Mouse (Mus musculus): ENCODE measurements around the gene Hdac4. TPM values are rescaled to one million over a fixed set of nuclear protein-coding genes. Genes with fewer than 3 reads are reported as not detected.

Gene Hdac4
- polyA plus RNA-seq (2015; fragmentation: Nextera tagmentation; extraction: Ambion mirVana), result 31.2 and 37.7 TPM in 2 replicates

GRCm38 (mm10) chr1:92195360-92196149 lies at the start of gene Hdac4:
Hdac4 (minus strand) TSS chr1:92195699.
- Histone ChIP-seq H3K27me3 (replicated peaks) (no peaks in the 10 kb centered on the region), H3K9me3 (replicated peaks) (no peaks in the 10 kb centered on the region), H3K4me3 (replicated peaks) (no peak within 1 kb of the TSS), H3K4me2 (no peak within 1 kb of the TSS), H3K9ac (replicated peaks) (no peak within 1 kb of the TSS), H3K36me3 (no peaks in the 10 kb centered on the region), H3K4me1 (peaks cover 19% of the 10 kb centered on the region), H3K27ac (replicated peaks) (peak within 1 kb of the TSS; percentile 45)
- WGBS, result 30% methylated on average over 13 of the region's 13 CpGs
- peak; percentile 83 for ATAC-seq (ENCODE audit: low FRiP score)

GRCm38 (mm10) chr1:92243549-92243948 lies 48.0 kb upstream of the Hdac4 start:
- no peaks in the 10 kb centered on the region for H3K4me1 ChIP-seq
- no peaks in the 10 kb centered on the region for H3K36me3 ChIP-seq
- H3K9me3 ChIP-seq (replicated peaks), result no peaks in the 10 kb centered on the region
- WGBS, result 93% methylated on average over 8 of the region's 8 CpGs
- no peak overlapping the region for H3K4me2 ChIP-seq
- no peak overlapping the region for H3K4me3 ChIP-seq (replicated peaks)
- H3K9ac ChIP-seq (replicated peaks), result no peak overlapping the region
- no peak overlapping the region for H3K27ac ChIP-seq (replicated peaks)
- 0 out of 2 replicates have a peak, but pooled peaks cover 3% of the 10 kb centered on the region for H3K27me3 ChIP-seq (replicated peaks)
- no peak for ATAC-seq (ENCODE audit: low FRiP score)

- 0 out of 2 replicates have a peak, but pooled peaks cover 3% of the 10 kb centered on the region for H3K27me3 ChIP-seq (replicated peaks)
- no peaks in the 10 kb centered on the region for H3K36me3 ChIP-seq
- WGBS, result 82% methylated on average over 4 of the region's 4 CpGs
- H3K9ac ChIP-seq (replicated peaks), result no peak overlapping the region
- H3K9me3 ChIP-seq (replicated peaks), result no peaks in the 10 kb centered on the region
- no peak for ATAC-seq (ENCODE audit: low FRiP score)
- no peak overlapping the region for H3K27ac ChIP-seq (replicated peaks)
- H3K4me3 ChIP-seq (replicated peaks), result no peak overlapping the region
- H3K4me2 ChIP-seq, result no peak overlapping the region
- H3K4me1 ChIP-seq, result no peaks in the 10 kb centered on the region
These were observed 44.6 kb upstream of the Hdac4 start for GRCm38 (mm10) chr1:92240072-92240471.

- 94% methylated on average over 4 of the region's 4 CpGs for WGBS
- Histone ChIP-seq H3K27ac (replicated peaks) (no peak overlapping the region), H3K9ac (replicated peaks) (no peak overlapping the region), H3K27me3 (replicated peaks) (no peaks in the 10 kb centered on the region), H3K4me1 (no peaks in the 10 kb centered on the region), H3K4me2 (no peak overlapping the region), H3K36me3 (no peaks in the 10 kb centered on the region), H3K4me3 (replicated peaks) (no peak overlapping the region), H3K9me3 (replicated peaks) (no peaks in the 10 kb centered on the region)
- ATAC-seq (ENCODE audit: low FRiP score), result no peak
These were observed 40.1 kb upstream of the Hdac4 start for GRCm38 (mm10) chr1:92235600-92235999.

GRCm38 (mm10) chr1:92225297-92225696 lies 29.8 kb upstream of the Hdac4 start:
- peaks cover 29% of the 10 kb centered on the region for H3K4me1 ChIP-seq
- no peaks in the 10 kb centered on the region for H3K36me3 ChIP-seq
- no peaks in the 10 kb centered on the region for H3K9me3 ChIP-seq (replicated peaks)
- WGBS, result 87% methylated on average over 2 of the region's 2 CpGs
- H3K27me3 ChIP-seq (replicated peaks), result 0 out of 2 replicates have a peak, but pooled peaks cover 4% of the 10 kb centered on the region
- no peak overlapping the region for H3K9ac ChIP-seq (replicated peaks)
- H3K4me3 ChIP-seq (replicated peaks), result no peak overlapping the region
- ATAC-seq (ENCODE audit: low FRiP score), result no peak
- peak overlapping the region; percentile 69; the same call in 1 of the 2 replicates for H3K27ac ChIP-seq (replicated peaks)
- H3K4me2 ChIP-seq, result no peak overlapping the region

- 12% methylated on average over 17 of the region's 17 CpGs for WGBS
These were observed 28.7 kb upstream of the Hdac4 start for GRCm38 (mm10) chr1:92223956-92224891.

GRCm38 (mm10) chr1:92216710-92217109 lies 21.2 kb upstream of the Hdac4 start:
- Histone ChIP-seq H3K9ac (replicated peaks) (no peak overlapping the region), H3K27me3 (replicated peaks) (peaks cover 7% of the 10 kb centered on the region; the same call in 1 of the 2 replicates)
- no peak for ATAC-seq (ENCODE audit: low FRiP score)

More at GRCm38 (mm10) chr1:92223956-92224891, 28.7 kb upstream of the Hdac4 start:
- Histone ChIP-seq H3K9ac (replicated peaks) (no peak overlapping the region), H3K4me3 (replicated peaks) (no peak overlapping the region), H3K4me2 (no peak overlapping the region; the same call in 1 of the 2 replicates), H3K27ac (replicated peaks) (peak overlapping the region; percentile 69), H3K4me1 (peaks cover 29% of the 10 kb centered on the region), H3K9me3 (replicated peaks) (no peaks in the 10 kb centered on the region), H3K36me3 (no peaks in the 10 kb centered on the region), H3K27me3 (replicated peaks) (0 out of 2 replicates have a peak, but pooled peaks cover 4% of the 10 kb centered on the region)
- peak; percentile 65 for ATAC-seq (ENCODE audit: low FRiP score)

GRCm38 (mm10) chr1:92215996-92216630 lies 20.6 kb upstream of the Hdac4 start:
- Histone ChIP-seq H3K9ac (replicated peaks) (no peak overlapping the region), H3K4me1 (peaks cover 23% of the 10 kb centered on the region), H3K27me3 (replicated peaks) (peaks cover 7% of the 10 kb centered on the region; the same call in 1 of the 2 replicates), H3K27ac (replicated peaks) (no peak overlapping the region), H3K4me3 (replicated peaks) (no peak overlapping the region), H3K9me3 (replicated peaks) (no peaks in the 10 kb centered on the region), H3K36me3 (no peaks in the 10 kb centered on the region), H3K4me2 (no peak overlapping the region)
- no peak for ATAC-seq (ENCODE audit: low FRiP score)
- WGBS, result 61% methylated on average over 11 of the region's 11 CpGs

More at GRCm38 (mm10) chr1:92216710-92217109, 21.2 kb upstream of the Hdac4 start:
- Histone ChIP-seq H3K9me3 (replicated peaks) (no peaks in the 10 kb centered on the region), H3K36me3 (no peaks in the 10 kb centered on the region), H3K4me1 (peaks cover 21% of the 10 kb centered on the region), H3K27ac (replicated peaks) (no peak overlapping the region), H3K4me3 (replicated peaks) (no peak overlapping the region), H3K4me2 (no peak overlapping the region)
- 87% methylated on average over 11 of the region's 11 CpGs for WGBS

GRCm38 (mm10) chr1:92215131-92215638 lies 19.7 kb upstream of the Hdac4 start:
- H3K9ac ChIP-seq (replicated peaks), result no peak overlapping the region
- H3K27ac ChIP-seq (replicated peaks), result no peak overlapping the region

GRCm38 (mm10) chr1:92212003-92212750 lies 16.7 kb upstream of the Hdac4 start:
- H3K4me2 ChIP-seq, result no peak overlapping the region
- H3K4me1 ChIP-seq, result peaks cover 30% of the 10 kb centered on the region
- no peaks in the 10 kb centered on the region for H3K36me3 ChIP-seq
- no peak overlapping the region for H3K4me3 ChIP-seq (replicated peaks)
- no peaks in the 10 kb centered on the region for H3K9me3 ChIP-seq (replicated peaks)
- ATAC-seq (ENCODE audit: low FRiP score), result peak; percentile 52; the same call in 1 of the 2 replicates
- no peak overlapping the region for H3K9ac ChIP-seq (replicated peaks)
- H3K27me3 ChIP-seq (replicated peaks), result peaks cover 4% of the 10 kb centered on the region; the same call in 1 of the 2 replicates
- peak overlapping the region; percentile 23; the same call in 1 of the 2 replicates for H3K27ac ChIP-seq (replicated peaks)
- WGBS, result 23% methylated on average over 13 of the region's 13 CpGs

More at GRCm38 (mm10) chr1:92215131-92215638, 19.7 kb upstream of the Hdac4 start:
- H3K4me2 ChIP-seq, result no peak overlapping the region
- WGBS, result 89% methylated on average over 8 of the region's 8 CpGs
- no peaks in the 10 kb centered on the region for H3K36me3 ChIP-seq
- no peaks in the 10 kb centered on the region for H3K9me3 ChIP-seq (replicated peaks)
- H3K4me1 ChIP-seq, result peaks cover 23% of the 10 kb centered on the region
- ATAC-seq (ENCODE audit: low FRiP score), result no peak
- no peak overlapping the region for H3K4me3 ChIP-seq (replicated peaks)
- H3K27me3 ChIP-seq (replicated peaks), result peaks cover 7% of the 10 kb centered on the region; the same call in 1 of the 2 replicates
